Mouse (Mus musculus): ENCODE results near the gene Cel. TPM values are rescaled to one million over a fixed set of nuclear protein-coding genes. Genes with fewer than 3 reads are reported as not detected.
A peak's percentile ranks its signal among the peaks of the same experiment; 100 is the strongest.

The Cel gene
- polyA plus RNA-seq, 2 experiments, result 0.06 TPM; not detected in 1

DNA sequence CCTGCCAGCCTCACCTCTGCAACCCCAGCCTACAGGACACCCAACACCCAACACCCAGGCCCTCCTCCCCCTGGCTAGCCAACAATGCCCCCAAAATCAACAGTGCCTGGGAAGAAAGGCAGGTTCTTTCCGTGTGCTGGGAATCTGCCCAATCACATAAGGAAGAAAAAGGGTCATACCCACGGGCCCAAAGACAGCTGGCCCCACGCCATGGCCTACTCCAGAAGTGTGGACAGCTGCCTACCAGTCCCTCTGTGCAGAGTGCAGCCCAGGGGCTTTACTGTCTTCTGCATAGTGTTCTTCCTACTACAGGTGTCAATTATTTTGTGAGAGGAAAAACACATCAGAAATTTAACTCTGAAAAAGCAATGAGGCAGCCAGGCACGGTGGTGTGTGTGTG is 12.1 kb upstream of the Cel start:
- Histone ChIP-seq H3K9ac (ENCODE audit: low read depth, low read length, severe bottlenecking) (no peak overlapping the region), H3K9me3 (ENCODE audit: control insufficient read depth, low read length) (no peaks in the 10 kb centered on the region), H3K4me1 (ENCODE audit: control insufficient read depth, insufficient read depth, low read length) (no peaks in the 10 kb centered on the region), H3K27me3 (ENCODE audit: control insufficient read depth, insufficient read depth, low read length) (no peaks in the 10 kb centered on the region), H3K4me2 (replicated peaks; ENCODE audit: low read depth, low read length, severe bottlenecking) (no peak overlapping the region), H3K27ac (replicated peaks; ENCODE audit: low read depth, low read length) (no peak overlapping the region), H3K36me3 (ENCODE audit: control insufficient read depth, insufficient read depth, low read length) (peaks cover 83% of the 10 kb centered on the region), H3K4me3 (replicated peaks; ENCODE audit: low read length) (no peak overlapping the region)
- ATAC-seq (ENCODE audit: low FRiP score, low read depth) (no peak), DNase-seq (ENCODE audit: low spot score) (no peak)
- 88% methylated on average over 4 of the region's 4 CpGs for WGBS
- no peak for TF ChIP-seq POLR2A (IDR thresholded peaks at IDR 0.05; ENCODE audit: borderline replicate concordance, extremely low read depth, insufficient read depth, insufficient read length)

DNA sequence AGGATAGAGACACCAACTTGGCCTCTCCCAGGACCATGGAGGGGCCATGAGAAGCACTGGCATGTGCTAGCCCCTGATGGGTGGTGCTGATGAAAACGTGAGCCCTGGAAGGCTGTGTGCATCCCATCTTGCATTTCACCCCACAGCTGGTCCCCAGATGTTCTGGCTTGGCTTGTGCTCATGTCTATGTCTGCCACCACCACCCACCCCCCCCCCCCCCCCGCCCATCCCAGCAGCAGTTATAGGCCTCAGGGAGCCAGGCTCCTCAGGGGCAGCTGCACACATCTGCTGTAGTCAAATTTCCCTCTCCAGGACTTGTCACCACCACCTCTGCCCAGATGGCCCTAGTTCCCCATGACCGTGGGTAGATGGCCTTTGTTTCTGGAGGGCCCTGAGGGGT is 6.7 kb upstream of the Cel start:
- Histone ChIP-seq H3K4me3 (replicated peaks; ENCODE audit: low read length) (no peak overlapping the region), H3K27ac (replicated peaks; ENCODE audit: low read depth, low read length) (peak overlapping the region; percentile 39; the same call in 1 of the 2 replicates), H3K4me1 (ENCODE audit: control insufficient read depth, insufficient read depth, low read length) (no peaks in the 10 kb centered on the region), H3K4me2 (replicated peaks; ENCODE audit: low read depth, low read length, severe bottlenecking) (no peak overlapping the region), H3K36me3 (ENCODE audit: control insufficient read depth, insufficient read depth, low read length) (peaks cover 88% of the 10 kb centered on the region), H3K27me3 (ENCODE audit: control insufficient read depth, insufficient read depth, low read length) (no peaks in the 10 kb centered on the region), H3K9me3 (ENCODE audit: control insufficient read depth, low read length) (no peaks in the 10 kb centered on the region), H3K9ac (ENCODE audit: low read depth, low read length, severe bottlenecking) (no peak overlapping the region)
- TF ChIP-seq POLR2A (IDR thresholded peaks at IDR 0.05; ENCODE audit: borderline replicate concordance, extremely low read depth, insufficient read depth, insufficient read length), result no peak
- WGBS, result 24% methylated on average over 2 of the region's 3 CpGs
- ATAC-seq (ENCODE audit: low FRiP score, low read depth) (peak; percentile 66; the same call in 1 of the 2 replicates), DNase-seq (ENCODE audit: low spot score) (peak; percentile 59)

DNA sequence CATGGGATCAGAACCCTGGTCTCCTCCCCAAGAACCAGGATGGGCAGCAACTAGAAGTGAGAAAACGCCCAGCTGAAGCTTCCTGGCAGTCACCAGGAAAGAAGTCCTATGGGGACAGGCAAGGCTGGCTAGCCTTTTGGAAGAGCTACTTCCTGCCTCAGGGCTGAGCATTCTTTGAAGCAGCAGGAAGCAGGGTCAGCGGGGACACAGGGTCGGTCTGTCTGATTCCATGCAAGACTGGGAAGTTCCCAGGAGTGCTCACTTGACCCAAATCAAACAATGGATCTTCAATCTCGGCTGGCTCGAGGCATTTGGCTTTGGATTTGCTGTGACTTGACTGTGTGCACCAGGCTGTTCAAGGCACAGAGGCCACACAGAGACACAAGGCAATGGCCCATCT is 3.3 kb upstream of the Cel start:
- Histone ChIP-seq H3K27me3 (ENCODE audit: control insufficient read depth, insufficient read depth, low read length) (no peaks in the 10 kb centered on the region), H3K4me2 (replicated peaks; ENCODE audit: low read depth, low read length, severe bottlenecking) (no peak overlapping the region), H3K9me3 (ENCODE audit: control insufficient read depth, low read length) (no peaks in the 10 kb centered on the region), H3K9ac (ENCODE audit: low read depth, low read length, severe bottlenecking) (no peak overlapping the region), H3K27ac (replicated peaks; ENCODE audit: low read depth, low read length) (no peak overlapping the region), H3K4me1 (ENCODE audit: control insufficient read depth, insufficient read depth, low read length) (no peaks in the 10 kb centered on the region), H3K36me3 (ENCODE audit: control insufficient read depth, insufficient read depth, low read length) (peaks cover 61% of the 10 kb centered on the region), H3K4me3 (replicated peaks; ENCODE audit: low read length) (no peak overlapping the region)
- 74% methylated on average over 5 of the region's 5 CpGs for WGBS
- DNase-seq (ENCODE audit: low spot score) (no peak), ATAC-seq (ENCODE audit: low FRiP score, low read depth) (no peak)
- no peak for TF ChIP-seq POLR2A (IDR thresholded peaks at IDR 0.05; ENCODE audit: borderline replicate concordance, extremely low read depth, insufficient read depth, insufficient read length)

DNA sequence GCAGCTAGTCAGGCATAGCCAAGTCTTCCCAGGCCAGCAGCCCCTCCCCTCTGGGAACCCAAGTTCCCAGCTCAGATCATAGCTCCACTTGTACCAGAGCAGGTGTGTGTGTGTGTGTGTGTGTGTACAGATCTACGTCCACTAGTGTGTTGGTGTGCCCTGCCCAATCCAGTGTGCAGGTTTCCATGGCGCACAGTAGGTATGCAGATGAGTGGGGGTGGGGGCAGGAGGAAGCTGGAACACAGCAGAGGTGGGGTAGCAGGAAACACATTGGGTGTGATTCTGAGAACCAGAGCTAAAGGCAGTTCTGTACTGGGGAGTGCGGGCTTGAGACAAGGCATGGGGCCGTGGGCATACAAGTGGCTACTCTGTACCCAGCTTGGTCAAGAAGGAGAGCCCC is 1.2 kb upstream of the Cel start:
- Histone ChIP-seq H3K4me1 (ENCODE audit: control insufficient read depth, insufficient read depth, low read length) (no peaks in the 10 kb centered on the region), H3K4me2 (replicated peaks; ENCODE audit: low read depth, low read length, severe bottlenecking) (no peak overlapping the region), H3K27ac (replicated peaks; ENCODE audit: low read depth, low read length) (no peak overlapping the region), H3K36me3 (ENCODE audit: control insufficient read depth, insufficient read depth, low read length) (peaks cover 45% of the 10 kb centered on the region), H3K4me3 (replicated peaks; ENCODE audit: low read length) (no peak overlapping the region), H3K27me3 (ENCODE audit: control insufficient read depth, insufficient read depth, low read length) (no peaks in the 10 kb centered on the region), H3K9ac (ENCODE audit: low read depth, low read length, severe bottlenecking) (no peak overlapping the region), H3K9me3 (ENCODE audit: control insufficient read depth, low read length) (no peaks in the 10 kb centered on the region)
- DNase-seq (ENCODE audit: low spot score) (no peak), ATAC-seq (ENCODE audit: low FRiP score, low read depth) (no peak; the same call in 1 of the 2 replicates)
- no peak for TF ChIP-seq POLR2A (IDR thresholded peaks at IDR 0.05; ENCODE audit: borderline replicate concordance, extremely low read depth, insufficient read depth, insufficient read length)
- 98% methylated on average over 4 of the region's 4 CpGs for WGBS

DNA sequence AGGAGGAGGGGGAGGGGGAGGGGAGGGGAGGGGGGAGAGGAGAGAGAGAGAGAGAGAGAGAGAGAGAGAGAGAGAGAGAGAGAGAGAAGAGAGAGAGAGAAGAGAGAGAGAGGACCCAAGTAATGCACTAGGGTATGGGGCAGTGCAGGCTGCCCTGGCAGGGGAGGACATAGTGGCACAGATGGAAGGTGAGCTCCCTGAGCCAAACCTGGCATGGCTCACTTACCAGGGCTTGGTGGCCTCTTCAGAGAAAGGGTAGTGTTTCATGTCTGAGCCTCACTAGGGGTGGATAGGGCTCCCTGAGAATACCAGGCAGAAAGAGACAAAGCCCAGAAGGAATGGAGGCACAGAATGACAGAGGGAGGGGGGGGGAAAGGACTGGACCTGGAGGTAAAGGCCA is 627 bp upstream of the Cel start:
- Histone ChIP-seq H3K36me3 (ENCODE audit: control insufficient read depth, insufficient read depth, low read length) (peaks cover 39% of the 10 kb centered on the region), H3K4me2 (replicated peaks; ENCODE audit: low read depth, low read length, severe bottlenecking) (no peak overlapping the region), H3K4me1 (ENCODE audit: control insufficient read depth, insufficient read depth, low read length) (no peaks in the 10 kb centered on the region), H3K27me3 (ENCODE audit: control insufficient read depth, insufficient read depth, low read length) (no peaks in the 10 kb centered on the region), H3K9me3 (ENCODE audit: control insufficient read depth, low read length) (no peaks in the 10 kb centered on the region), H3K4me3 (replicated peaks; ENCODE audit: low read length) (no peak overlapping the region), H3K9ac (ENCODE audit: low read depth, low read length, severe bottlenecking) (no peak overlapping the region), H3K27ac (replicated peaks; ENCODE audit: low read depth, low read length) (no peak overlapping the region)
- DNase-seq (ENCODE audit: low spot score) (no peak), ATAC-seq (ENCODE audit: low FRiP score, low read depth) (no peak)
- TF ChIP-seq POLR2A (IDR thresholded peaks at IDR 0.05; ENCODE audit: borderline replicate concordance, extremely low read depth, insufficient read depth, insufficient read length), result no peak

DNA sequence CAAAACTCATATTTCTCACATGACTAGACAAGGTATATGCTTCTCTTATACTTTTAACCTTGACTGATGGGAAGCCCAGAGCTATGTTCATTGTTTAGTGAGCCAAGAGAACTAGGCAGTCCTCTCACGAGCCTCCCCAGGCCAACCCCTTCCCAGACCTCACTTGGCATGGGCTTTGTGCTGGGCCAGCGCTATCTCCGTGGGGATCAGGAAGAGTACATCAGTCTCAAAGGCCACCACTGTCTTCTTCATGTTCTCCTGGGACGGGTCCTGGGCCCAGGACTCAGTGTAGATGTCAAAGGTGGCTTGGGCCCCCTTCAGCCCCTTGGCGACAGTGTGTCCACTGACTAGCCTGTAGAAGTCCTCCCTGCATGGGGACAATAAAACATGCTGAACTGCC is 5.8 kb downstream of the Cel start:
- no peak overlapping the region for H3K4me3 ChIP-seq (replicated peaks; ENCODE audit: low read length)
- no peaks in the 10 kb centered on the region for H3K27me3 ChIP-seq (ENCODE audit: control insufficient read depth, insufficient read depth, low read length)
- ATAC-seq (ENCODE audit: low FRiP score, low read depth) (no peak), DNase-seq (ENCODE audit: low spot score) (no peak)
- no peaks in the 10 kb centered on the region for H3K9me3 ChIP-seq (ENCODE audit: control insufficient read depth, low read length)
- H3K36me3 ChIP-seq (ENCODE audit: control insufficient read depth, insufficient read depth, low read length), result peaks cover 20% of the 10 kb centered on the region
- H3K27ac ChIP-seq (replicated peaks; ENCODE audit: low read depth, low read length), result no peak overlapping the region
- 90% methylated on average over 5 of the region's 5 CpGs for WGBS
- TF ChIP-seq POLR2A (IDR thresholded peaks at IDR 0.05; ENCODE audit: borderline replicate concordance, extremely low read depth, insufficient read depth, insufficient read length), result no peak
- no peak overlapping the region for H3K9ac ChIP-seq (ENCODE audit: low read depth, low read length, severe bottlenecking)
- no peaks in the 10 kb centered on the region for H3K4me1 ChIP-seq (ENCODE audit: control insufficient read depth, insufficient read depth, low read length)
- H3K4me2 ChIP-seq (replicated peaks; ENCODE audit: low read depth, low read length, severe bottlenecking), result no peak overlapping the region

All from limb, embryonic 14.5 days (tissue).